In the genomic region with DNA sequence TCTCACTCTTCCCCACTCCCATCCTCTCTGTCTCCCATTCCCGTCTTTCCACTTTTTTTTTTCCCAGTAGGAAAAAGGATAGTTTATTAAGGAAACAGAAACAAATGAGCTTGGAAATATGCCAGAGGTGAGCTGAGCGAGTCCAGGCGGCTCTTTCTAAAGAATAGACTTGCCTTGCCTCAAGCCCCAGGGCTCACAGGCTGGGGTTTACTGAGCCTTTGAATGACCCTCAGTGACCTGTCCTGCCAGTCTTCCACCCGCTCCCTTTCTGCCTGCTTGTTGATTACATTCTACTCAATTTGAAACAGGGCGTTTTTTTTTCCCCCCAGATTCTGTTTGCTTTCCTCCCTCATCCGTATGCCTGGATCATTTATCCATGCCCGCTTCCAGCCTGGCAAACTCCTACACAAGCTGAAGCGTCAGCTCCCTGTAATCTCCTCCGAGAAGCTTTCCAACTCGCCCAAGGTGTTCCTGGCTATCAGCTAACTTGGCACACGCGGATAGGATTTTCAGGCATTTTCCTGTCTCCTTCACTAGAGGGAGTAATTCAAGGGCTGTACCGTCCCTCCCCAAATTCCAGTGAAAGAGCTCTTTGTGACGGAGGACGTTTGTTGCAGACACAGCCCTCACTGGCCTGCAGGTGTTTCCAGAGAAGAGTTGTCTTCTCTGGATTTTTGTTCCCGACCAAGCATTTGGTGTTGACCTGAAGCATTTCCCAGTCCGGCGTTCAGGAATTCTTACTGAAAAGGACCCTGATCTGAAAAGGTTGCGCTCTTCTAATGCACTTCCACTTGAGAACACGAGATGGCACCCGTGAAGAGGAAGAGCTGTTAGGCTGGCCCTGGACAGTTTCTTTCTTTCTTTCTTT, we compare ENCODE assay signal across 8 mouse cellular contexts. TPM values are rescaled to one million over a fixed set of nuclear protein-coding genes. Genes with fewer than 3 reads are reported as not detected.
DNase-seq lines count a peak whose midpoint lies in the region; ATAC-seq and TF ChIP-seq lines count a peak whose summit lies in the region.

No protein-coding gene starts in this region.

- peaks cover 5 to 8% of the 10 kb centered on the region in 2 experiments for H3K4me1 ChIP-seq in CH12.LX (ENCODE audit: control insufficient read depth in 1 of 2, insufficient read depth in 2 of 2)
- H3K4me1 ChIP-seq in heart, embryonic 13.5 days = peaks cover 7% of the 10 kb centered on the region
- H3K4me1 ChIP-seq in kidney, postnatal 0 days (replicated peaks; ENCODE audit: insufficient read depth, low read length) = no peaks in the 10 kb centered on the region
- H3K4me1 ChIP-seq in liver, adult 2 months (ENCODE audit: control insufficient read depth, insufficient read depth, low read length) = no peaks in the 10 kb centered on the region
- H3K4me1 ChIP-seq in testis, adult 2 months (ENCODE audit: control insufficient read depth, insufficient read depth, low read length) = peaks cover 4% of the 10 kb centered on the region; the same call in 1 of the 2 replicates

- ATAC-seq in heart, embryonic 13.5 days (ENCODE audit: extremely low read depth, insufficient number of reproducible peaks, low FRiP score, low TSS enrichment) = no peak
- peak; percentile 33; the same call in 1 of the 2 replicates for ATAC-seq in kidney, postnatal 0 days (replicated peaks; ENCODE audit: low FRiP score, low read depth)

- dilution Hi-C loops in CH12.LX (cut with MboI; ENCODE audit: extremely low pct_ligation_motif_present, extremely low pct_unique_long_range_greater_than_20kb, low sequenced_read_pairs) = no loop called here

- TF ChIP-seq CTCF in CH12.LX (conservative IDR thresholded peaks at IDR 0.05 in 1 of 2, IDR thresholded peaks at IDR 0.05 in 1 of 2; ENCODE audit: low read depth in 2 of 2, low read length in 2 of 2) = peak; percentile 33 to 64; a peak in 3 of 4 replicates
- TF ChIP-seq CTCF in kidney, postnatal 0 days (IDR thresholded peaks at IDR 0.05; ENCODE audit: low read depth) = peak; percentile 66
- TF ChIP-seq CTCF in liver, adult 2 months (IDR thresholded peaks at IDR 0.05; ENCODE audit: low read depth, low read length) = peak; percentile 40; the same call in 1 of the 2 replicates
- 0 out of 2 replicates have a peak, but pooled peaks have one; percentile 1 for TF ChIP-seq CTCF in testis, adult 2 months (IDR thresholded peaks at IDR 0.05; ENCODE audit: control insufficient read depth, insufficient read depth, insufficient replicate concordance, low read depth, low read length)

- WGBS in heart, embryonic 13.5 days = 3% methylated on average over 21 of the region's 21 CpGs
- WGBS in kidney, postnatal 0 days = under 1% methylated on average over 21 of the region's 21 CpGs
- 2% methylated on average over 21 of the region's 21 CpGs for WGBS in liver, adult 2 months

- H3K4me2 ChIP-seq in CH12.LX (ENCODE audit: insufficient read depth, low read depth, poor library complexity, severe bottlenecking) = peak overlapping the region; percentile 82
- H3K4me2 ChIP-seq in heart, embryonic 13.5 days = peak overlapping the region; percentile 77
- peak overlapping the region; percentile 65 for H3K4me2 ChIP-seq in kidney, postnatal 0 days (ENCODE audit: low read length)

- peak overlapping the region; percentile 53; the same call in 1 of the 2 replicates for H3K9ac ChIP-seq in CH12.LX (ENCODE audit: insufficient read depth, low read depth)
- H3K9ac ChIP-seq in heart, embryonic 13.5 days = peak overlapping the region; percentile 74
- H3K9ac ChIP-seq in kidney, postnatal 0 days (ENCODE audit: low read depth, low read length) = peak overlapping the region; percentile 42; the same call in 1 of the 2 replicates
- peak overlapping the region; percentile 50 for H3K9ac ChIP-seq in liver, adult 2 months (ENCODE audit: low read depth, low read length)

- H3K4me3 ChIP-seq in CH12.LX (replicated peaks in 1 of 3; ENCODE audit: low read depth in 2 of 3, low read length in 2 of 3, poor library complexity in 1 of 3) = peak overlapping the region; percentile 44 to 56 (median 49)
- H3K4me3 ChIP-seq in heart, embryonic 13.5 days = peak overlapping the region; percentile 56
- peak overlapping the region; percentile 39 for H3K4me3 ChIP-seq in kidney, postnatal 0 days (replicated peaks; ENCODE audit: low read depth, low read length)
- peak overlapping the region; percentile 36; the same call in 1 of the 2 replicates for H3K4me3 ChIP-seq in liver, adult 2 months (ENCODE audit: insufficient read depth, low read depth, low read length)
- peak overlapping the region; percentile 87 for H3K4me3 ChIP-seq in testis, adult 2 months (ENCODE audit: control insufficient read depth, low read depth, low read length)

- no peak for TF ChIP-seq EP300 in CH12.LX (IDR thresholded peaks at IDR 0.05; ENCODE audit: low read length)

- H3K9me3 ChIP-seq in CH12.LX (replicated peaks; ENCODE audit: low read length) = no peaks in the 10 kb centered on the region
- no peaks in the 10 kb centered on the region for H3K9me3 ChIP-seq in heart, embryonic 13.5 days
- H3K9me3 ChIP-seq in kidney, postnatal 0 days (replicated peaks; ENCODE audit: low read length) = no peaks in the 10 kb centered on the region

- peak; percentile 66 for DNase-seq in CH12.LX (ENCODE audit: extremely low read depth)
- peak; percentile 37 for DNase-seq in c-Kit-negative CD71-positive TER-119-positive erythroid progenitor cells, embryonic 14.5 days (ENCODE audit: low read depth, low spot score)
- peak; percentile 76 for DNase-seq in fat pad, adult 2 months (ENCODE audit: extremely low read depth, low read depth, low spot score)
- peak; percentile 82 for DNase-seq in kidney, postnatal 0 days (ENCODE audit: low spot score)
- DNase-seq in liver, adult 2 months (ENCODE audit: extremely low read depth, low read depth, low spot score) = peak; percentile 77
- peak; percentile 72 for DNase-seq in neural tube, embryonic 10.5 days (ENCODE audit: extremely low spot score, low spot score)

- TF ChIP-seq RAD21 in CH12.LX (IDR thresholded peaks at IDR 0.05; ENCODE audit: low read depth, low read length) = peak; percentile 52

- no peaks in the 10 kb centered on the region for H3K27me3 ChIP-seq in CH12.LX (replicated peaks)
- H3K27me3 ChIP-seq in heart, embryonic 13.5 days (replicated peaks) = no peaks in the 10 kb centered on the region
- no peaks in the 10 kb centered on the region for H3K27me3 ChIP-seq in kidney, postnatal 0 days (ENCODE audit: insufficient read depth, low read length)
- no peaks in the 10 kb centered on the region for H3K27me3 ChIP-seq in liver, adult 2 months (ENCODE audit: control insufficient read depth, insufficient read depth, low read length)
- H3K27me3 ChIP-seq in testis, adult 2 months (ENCODE audit: control insufficient read depth, insufficient read depth, low read length) = no peaks in the 10 kb centered on the region

- H3K36me3 ChIP-seq in CH12.LX (replicated peaks in 1 of 2; ENCODE audit: control insufficient read depth in 1 of 2, insufficient read depth in 1 of 2, low read length in 1 of 2) = no peaks in the 10 kb centered on the region
- no peaks in the 10 kb centered on the region for H3K36me3 ChIP-seq in heart, embryonic 13.5 days
- no peaks in the 10 kb centered on the region for H3K36me3 ChIP-seq in kidney, postnatal 0 days (ENCODE audit: insufficient read depth, low read length)
- H3K36me3 ChIP-seq in liver, adult 2 months (ENCODE audit: control insufficient read depth, insufficient read depth, low read length) = no peaks in the 10 kb centered on the region
- no peaks in the 10 kb centered on the region for H3K36me3 ChIP-seq in testis, adult 2 months (ENCODE audit: control insufficient read depth, insufficient read depth, low read length)

- no peaks in the 10 kb centered on the region for H3K79me2 ChIP-seq in CH12.LX (replicated peaks; ENCODE audit: control insufficient read depth, extremely low read depth, insufficient read depth, poor library complexity, severe bottlenecking)
- no peaks in the 10 kb centered on the region for H3K79me2 ChIP-seq in liver, adult 2 months (ENCODE audit: control insufficient read depth, insufficient read depth, low read length)

- in situ Hi-C loops in CH12.LX (cut with MboI; ENCODE audit: low pct_ligation_motif_present, low pct_unique_long_range_greater_than_20kb, low sequenced_read_pairs) = loop anchor here (5.0 kb wide), 1 partner anchor 157 kb away; no protein-coding TSS in a partner anchor

- H3K27ac ChIP-seq in CH12.LX (ENCODE audit: insufficient read depth, low read depth) = no peak overlapping the region
- H3K27ac ChIP-seq in heart, embryonic 13.5 days (replicated peaks) = 0 out of 2 replicates have a peak overlapping the region, but pooled peaks have one; percentile 12
- no peak overlapping the region for H3K27ac ChIP-seq in kidney, postnatal 0 days
- no peak overlapping the region for H3K27ac ChIP-seq in liver, adult 2 months (replicated peaks; ENCODE audit: insufficient read depth, low read depth, low read length)
- H3K27ac ChIP-seq in testis, adult 2 months (ENCODE audit: control insufficient read depth, insufficient read depth, low read depth, low read length) = peak overlapping the region; percentile 67

- TF ChIP-seq POLR2A in CH12.LX (IDR thresholded peaks at IDR 0.05; ENCODE audit: low read depth, low read length) = no peak
- no peak for TF ChIP-seq POLR2A in liver, adult 2 months (IDR thresholded peaks at IDR 0.05; ENCODE audit: extremely low read depth, insufficient read depth, low read length)
- no peak for TF ChIP-seq POLR2A in testis, adult 2 months (IDR thresholded peaks at IDR 0.05; ENCODE audit: control insufficient read depth, low read depth, low read length)

TF ChIP-seq in CH12.LX, 34 proteins besides CTCF, POLR2A, EP300 and RAD21:
- TF ChIP-seq ELF1 (IDR thresholded peaks at IDR 0.05; ENCODE audit: low read depth, low read length) = peak; percentile 36; the same call in 1 of the 2 replicates
- TF ChIP-seq IRF4 (IDR thresholded peaks at IDR 0.05; ENCODE audit: low read depth, low read length) = no peak
- peak; percentile 68 for TF ChIP-seq SMC3 (IDR thresholded peaks at IDR 0.05; ENCODE audit: low read depth, low read length)
- TF ChIP-seq SIN3A (IDR thresholded peaks at IDR 0.05; ENCODE audit: low read length) = no peak
- TF ChIP-seq ETS1 (conservative IDR thresholded peaks at IDR 0.05; ENCODE audit: low read depth, low read length) = no peak
- TF ChIP-seq ZKSCAN1 (IDR thresholded peaks at IDR 0.05; ENCODE audit: borderline replicate concordance, low read depth, low read length) = no peak

RNA-seq across cellular contexts. Expression of a gene that starts 59.9 kb away (rescaled TPM):
- total RNA-seq in CH12.LX (2012; rRNA removed) (57.5 and 60.1 TPM in 2 replicates), CH12.LX (2014; rRNA removed) (184 and 196 TPM in 2 replicates)
- polyA plus RNA-seq in CH12.LX (2012; ENCODE audit: insufficient read length, low read depth) = 71.0 and 78.0 TPM in 2 replicates
- polyA plus RNA-seq in heart, embryonic 13.5 days (2015; fragmentation: Nextera tagmentation; extraction: Ambion mirVana) = 134 and 149 TPM in 2 replicates
- 185 and 198 TPM in 2 replicates for polyA plus RNA-seq in kidney, postnatal 0 days (2015; fragmentation: Nextera tagmentation; extraction: Ambion mirVana)
- 130 and 134 TPM in 2 replicates for total RNA-seq in liver, adult 2 months (2014; rRNA removed)
- 77.2 and 94.2 TPM in 2 replicates for polyA plus RNA-seq in liver, adult 2 months (2012; rRNA removed)
- 228 and 287 TPM in 2 replicates for polyA plus RNA-seq in testis, adult 2 months (2012; rRNA removed)

Comparison
In these comparisons a context has a peak if more than half of its experiments do, and no peak if none do; other contexts are left out.
1. H3K27ac ChIP-seq: peak in heart, embryonic 13.5 days (single experiment) and testis, adult 2 months (single experiment); none in CH12.LX (single experiment), kidney, postnatal 0 days (single experiment) and liver, adult 2 months (single experiment).
2. H3K4me3 ChIP-seq: peak in every context shown above with its lines; median percentile 87 in testis, adult 2 months; 56 in heart, embryonic 13.5 days; 49 in CH12.LX; 39 in kidney, postnatal 0 days; 36 in liver, adult 2 months.
3. CTCF ChIP-seq: peak in every context shown above with its lines; median percentile 66 in kidney, postnatal 0 days; 48 in CH12.LX; 40 in liver, adult 2 months; 1 in testis, adult 2 months.
4. Peak in every context shown above with its lines, with median percentiles within 50 percentile points of each other: DNase-seq, H3K4me2 ChIP-seq and H3K9ac ChIP-seq.